Mouse (Mus musculus) midbrain, postnatal 0 days (tissue): ENCODE results near the gene Dnhd1. TPM values are rescaled to one million over a fixed set of nuclear protein-coding genes. Genes with fewer than 3 reads are reported as not detected.

Source experiments
- ATAC-seq: fragments of 200-750 bp; cut with Nextera tagmentation; 2 replicates; pipeline ENCODE4 v1.8.0; 2017; ENCODE audit warnings: moderate number of reproducible peaks, mild to moderate bottlenecking, moderate TSS enrichment, moderate library complexity; ENCODE audit not compliant: low FRiP score
- DNase-seq: peaks from one replicate; pipeline ENCODE4 v3.0.0-alpha.2; 2015; ENCODE audit warnings: low spot score
- H3K27ac ChIP-seq: fragments of 300-500 bp; sonication (generic); 2 replicates; pipeline ENCODE4 v1.5.1; 2014; ENCODE audit warnings: low read depth, mild to moderate bottlenecking, low read length, mixed read lengths
- H3K27me3 ChIP-seq: fragments of 300-500 bp; sonication (generic); 2 replicates; pipeline ENCODE4 v1.6.1; 2014; ENCODE audit warnings: low read length, control low read depth, mixed read lengths; ENCODE audit not compliant: insufficient read depth
- H3K36me3 ChIP-seq: fragments of 300-500 bp; sonication (generic); 2 replicates; pipeline ENCODE4 v1.6.1; 2014; ENCODE audit warnings: low read length, control low read depth, mixed read lengths; ENCODE audit not compliant: insufficient read depth
- H3K4me1 ChIP-seq: fragments of 300-500 bp; sonication (generic); 2 replicates; pipeline ENCODE4 v1.6.1; 2014; ENCODE audit warnings: mild to moderate bottlenecking, control low read depth, antibody characterized with exemption, low read length, mixed read lengths; ENCODE audit not compliant: insufficient read depth
- H3K4me2 ChIP-seq: fragments of 300-500 bp; sonication (generic); 2 replicates; pipeline ENCODE4 v1.6.1; 2014; ENCODE audit warnings: low read depth, mild to moderate bottlenecking, low read length, mixed read lengths; ENCODE audit not compliant: poor library complexity, severe bottlenecking
- H3K4me3 ChIP-seq: fragments of 300-500 bp; sonication (generic); 2 replicates; pipeline ENCODE4 v1.5.1; 2014; ENCODE audit warnings: low read depth, mild to moderate bottlenecking, low read length, moderate library complexity
- H3K9ac ChIP-seq: fragments of 300-500 bp; sonication (generic); replicated peaks from 2 replicates; pipeline ENCODE4 v1.6.1; 2014; ENCODE audit warnings: mild to moderate bottlenecking, low read length, moderate library complexity, mixed read lengths; ENCODE audit not compliant: poor library complexity, severe bottlenecking
- H3K9me3 ChIP-seq: fragments of 300-500 bp; sonication (generic); 2 replicates; pipeline ENCODE4 v1.6.1; 2016; ENCODE audit warnings: low read length, control low read depth
- CTCF ChIP-seq: IDR thresholded peaks from 2 replicates; pipeline ENCODE4 v1.5.1; 2016; ENCODE audit warnings: antibody characterized with exemption, mild to moderate bottlenecking
- WGBS: fragments of 180-500 bp; shearing (Covaris S2); extraction: QIAGEN DNeasy Blood & Tissue Kit; methylation state at CpG from one replicate; pipeline ENCODE4 v1.1.7; 2014; 5-methylcytosine and 5-hydroxymethylcytosine counted together
- polyA plus RNA-seq: library from polyadenylated mRNA; unstranded; fragments of >200 nt; fragmentation: Nextera tagmentation; extraction: Ambion mirVana; gene quantifications from 2 replicates; pipeline ENCODE4 v1.2.1, GENCODE M21; 2015
- total RNA-seq: library from RNA; depleted of rRNA; stranded (reverse); fragments of >200 nt; gene quantifications from 2 replicates; pipeline ENCODE4 v1.2.3, GENCODE M21; 2014

Gene Dnhd1
- total and polyA plus RNA-seq, 2 experiments from 2014 or later, result 1.9 to 3.8 TPM

GRCm38 (mm10) chr7:105743926-105744590 is 93.4 kb downstream of the Dnhd1 start, which contains the start of gene Taf10:
TSS of gene Taf10 (minus strand) at chr7:105744361.
- Histone ChIP-seq H3K4me3 (peak within 1 kb of the TSS; percentile 94), H3K4me2 (peak within 1 kb of the TSS; percentile 89), H3K9me3 (no peaks in the 10 kb centered on the region), H3K27me3 (no peaks in the 10 kb centered on the region), H3K27ac (peak within 1 kb of the TSS; percentile 77), H3K4me1 (peaks cover 3% of the 10 kb centered on the region; the same call in 1 of the 2 replicates), H3K36me3 (peaks cover 26% of the 10 kb centered on the region), H3K9ac (peak within 1 kb of the TSS; percentile 86)
- peak; percentile 97 for ATAC-seq
- TF ChIP-seq CTCF, result peak; percentile 55
- DNase-seq, result peak; percentile 92
- 2% methylated on average over 57 of the region's 67 CpGs for WGBS

GRCm38 (mm10) chr7:105747776-105748175 is 97.1 kb downstream of the Dnhd1 start:
- WGBS, result 81% methylated on average over 2 of the region's 2 CpGs
- no peak overlapping the region for H3K27ac ChIP-seq
- no peak overlapping the region for H3K4me3 ChIP-seq
- H3K36me3 ChIP-seq, result peaks cover 14% of the 10 kb centered on the region
- no peaks in the 10 kb centered on the region for H3K9me3 ChIP-seq
- no peak for DNase-seq
- H3K27me3 ChIP-seq, result no peaks in the 10 kb centered on the region
- no peak for TF ChIP-seq CTCF
- no peak for ATAC-seq
- no peak overlapping the region for H3K4me2 ChIP-seq
- peaks cover 8% of the 10 kb centered on the region; the same call in 1 of the 2 replicates for H3K4me1 ChIP-seq
- H3K9ac ChIP-seq, result no peak overlapping the region

GRCm38 (mm10) chr7:105751491-105752433 is 101.1 kb downstream of the Dnhd1 start, which contains the start of gene Tpp1:
TSS of gene Tpp1 (minus strand) at chr7:105752235.
- DNase-seq, result peak; percentile 97
- H3K9me3 ChIP-seq, result no peaks in the 10 kb centered on the region
- H3K27ac ChIP-seq, result peak within 1 kb of the TSS; percentile 77
- peak; percentile 93 for ATAC-seq
- H3K9ac ChIP-seq, result peak within 1 kb of the TSS; percentile 64
- peak within 1 kb of the TSS; percentile 43 for H3K4me3 ChIP-seq
- no peak for TF ChIP-seq CTCF
- WGBS, result 16% methylated on average over 20 of the region's 20 CpGs
- peak within 1 kb of the TSS; percentile 65 for H3K4me2 ChIP-seq
- H3K36me3 ChIP-seq, result peaks cover 51% of the 10 kb centered on the region
- no peaks in the 10 kb centered on the region for H3K27me3 ChIP-seq
- H3K4me1 ChIP-seq, result peaks cover 4% of the 10 kb centered on the region; the same call in 1 of the 2 replicates

GRCm38 (mm10) chr7:105752716-105753115 is 102.1 kb downstream of the Dnhd1 start:
- H3K4me2 ChIP-seq, result no peak overlapping the region
- peak overlapping the region; percentile 43; the same call in 1 of the 2 replicates for H3K27ac ChIP-seq
- 0 out of 2 replicates have a peak, but pooled peaks have one; percentile 8 for TF ChIP-seq CTCF
- 88% methylated on average over 2 of the region's 2 CpGs for WGBS
- DNase-seq (peak; percentile 45), ATAC-seq (peak; percentile 38)
- no peaks in the 10 kb centered on the region for H3K9me3 ChIP-seq
- peaks cover 55% of the 10 kb centered on the region for H3K36me3 ChIP-seq
- no peak overlapping the region for H3K9ac ChIP-seq
- H3K4me3 ChIP-seq, result no peak overlapping the region
- no peaks in the 10 kb centered on the region for H3K27me3 ChIP-seq
- H3K4me1 ChIP-seq, result peaks cover 4% of the 10 kb centered on the region; the same call in 1 of the 2 replicates

- ATAC-seq (0 out of 2 replicates have a peak, but pooled peaks have one; percentile 1), DNase-seq (no peak)
- no peak for TF ChIP-seq CTCF
- H3K4me2 ChIP-seq, result no peak overlapping the region
- peaks cover 4% of the 10 kb centered on the region; the same call in 1 of the 2 replicates for H3K4me1 ChIP-seq
- H3K9ac ChIP-seq, result no peak overlapping the region
- WGBS, result 91% methylated on average over 10 of the region's 10 CpGs
- no peak overlapping the region for H3K27ac ChIP-seq
- H3K9me3 ChIP-seq, result no peaks in the 10 kb centered on the region
- no peaks in the 10 kb centered on the region for H3K27me3 ChIP-seq
- H3K4me3 ChIP-seq, result no peak overlapping the region
- H3K36me3 ChIP-seq, result peaks cover 60% of the 10 kb centered on the region
Measured at GRCm38 (mm10) chr7:105753281-105753680, 102.7 kb downstream of the Dnhd1 start.
